Mouse (Mus musculus) heart, adult 2 months (tissue): ENCODE data around the gene Ak2.

ENCODE experiments used
- CTCF ChIP-seq: fragments of 200-600 bp; IDR thresholded peaks from 2 replicates; pipeline ENCODE4 v1.8.1; 2022; ENCODE audit warnings: antibody characterized with exemption, mild to moderate bottlenecking, moderate library complexity
- POLR2A ChIP-seq: fragments of 200-500 bp; IDR thresholded peaks from 2 replicates; pipeline ENCODE4 v1.6.1; 2011; ENCODE audit warnings: mild to moderate bottlenecking, low read depth, low read length, control low read depth; ENCODE audit not compliant: insufficient read depth

DNA sequence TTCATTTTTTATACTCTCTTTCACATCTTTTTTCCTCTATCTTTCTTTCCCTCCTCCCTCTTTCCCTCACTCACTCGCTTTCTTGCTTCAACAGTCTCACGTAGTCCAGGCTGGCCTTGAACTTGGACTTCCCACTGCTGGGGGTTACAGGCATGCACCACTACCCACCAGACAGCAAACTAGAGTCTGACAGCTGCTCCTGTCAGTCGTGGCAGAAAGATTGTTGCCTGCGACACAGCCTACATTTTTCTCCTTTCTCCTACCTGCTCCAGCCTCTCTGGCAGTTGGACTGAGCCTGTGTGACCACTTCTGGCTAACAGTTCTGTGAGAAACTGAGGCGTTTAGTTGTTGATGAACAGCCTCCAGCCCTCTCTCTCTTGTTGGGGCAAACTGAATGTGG is 63.8 kb downstream of the Ak2 start:
- TF ChIP-seq CTCF: no peak
- TF ChIP-seq POLR2A: no peak
